Mouse (Mus musculus): ENCODE measurements around the gene Gm49711. TPM values are rescaled to one million over a fixed set of nuclear protein-coding genes. Genes with fewer than 3 reads are reported as not detected.

The Gm49711 gene
- polyA plus RNA-seq (2014; fragmentation: Nextera tagmentation; extraction: Ambion mirVana) = 0.74 and 1.3 TPM in 2 replicates

DNA sequence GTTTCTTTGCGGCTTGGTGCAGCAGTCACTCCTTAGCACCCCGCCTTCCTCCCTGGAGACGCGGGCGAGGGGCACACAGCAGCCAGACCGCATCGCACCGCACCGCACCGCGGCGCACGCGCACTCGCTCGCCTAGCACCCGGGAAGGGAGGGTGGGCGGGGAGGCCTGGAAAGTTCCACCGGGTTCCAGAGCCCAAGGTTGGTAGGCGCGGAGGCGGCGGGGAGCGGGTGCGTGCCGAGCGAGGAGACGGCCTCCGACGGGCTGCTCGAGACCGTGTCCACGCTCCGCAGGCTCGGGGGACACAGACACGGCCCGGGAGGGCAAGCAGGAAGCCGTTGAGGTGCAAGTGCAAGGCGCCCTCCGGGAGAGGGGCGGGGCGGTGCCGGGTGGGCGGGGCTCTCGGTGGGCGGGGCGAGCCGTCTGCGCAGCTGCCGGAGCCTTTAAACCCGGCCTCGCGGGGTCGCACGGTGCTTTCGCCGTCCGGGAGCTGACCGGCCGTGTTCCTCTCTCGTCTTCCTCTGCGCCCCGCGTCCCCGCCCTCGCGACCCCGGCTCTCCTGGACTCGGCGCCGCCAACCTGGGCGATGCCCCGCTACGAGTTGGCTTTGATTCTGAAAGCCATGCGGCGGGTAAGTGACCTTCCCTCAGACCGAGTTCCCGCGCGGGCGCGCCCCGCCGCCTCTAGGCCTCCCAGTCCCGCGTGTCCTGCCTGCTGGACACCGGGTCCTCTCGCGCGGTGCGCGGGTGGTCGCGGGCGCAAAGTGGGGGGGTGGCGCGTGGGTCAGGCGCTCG lies at the start of gene Gm49711, which contains the start of the genes Mrps6 and Slc5a3:
Gene Gm49711 (plus strand): TSS at position 465 of the 792 bp plus-strand sequence.
Gene Mrps6 (plus strand): TSS at position 419 of the 792 bp plus-strand sequence.
Gene Slc5a3 (plus strand): TSS at position 471 of the 792 bp plus-strand sequence.
- Histone ChIP-seq H3K9ac (replicated peaks; ENCODE audit: low read length) (peak within 1 kb of the TSS; percentile 78), H3K4me2 (ENCODE audit: low read length) (peak within 1 kb of the TSS; percentile 84), H3K4me1 (ENCODE audit: control insufficient read depth, insufficient read depth, low read length) (peaks cover 21% of the 10 kb centered on the region), H3K27me3 (ENCODE audit: control insufficient read depth, insufficient read depth, low read length) (no peaks in the 10 kb centered on the region), H3K4me3 (replicated peaks; ENCODE audit: low read depth, low read length) (peak within 1 kb of the TSS; percentile 88), H3K9me3 (ENCODE audit: control insufficient read depth, low read length) (0 out of 2 replicates have a peak, but pooled peaks cover 4% of the 10 kb centered on the region), H3K27ac (replicated peaks; ENCODE audit: low read depth, low read length) (peak within 1 kb of the TSS; percentile 85), H3K36me3 (ENCODE audit: control insufficient read depth, insufficient read depth, low read length) (peaks cover 10% of the 10 kb centered on the region)
- WGBS = under 1% methylated on average over 95 of the region's 99 CpGs
- DNase-seq (peak; percentile 94), ATAC-seq (ENCODE audit: low FRiP score, low TSS enrichment) (peak; percentile 91)

DNA sequence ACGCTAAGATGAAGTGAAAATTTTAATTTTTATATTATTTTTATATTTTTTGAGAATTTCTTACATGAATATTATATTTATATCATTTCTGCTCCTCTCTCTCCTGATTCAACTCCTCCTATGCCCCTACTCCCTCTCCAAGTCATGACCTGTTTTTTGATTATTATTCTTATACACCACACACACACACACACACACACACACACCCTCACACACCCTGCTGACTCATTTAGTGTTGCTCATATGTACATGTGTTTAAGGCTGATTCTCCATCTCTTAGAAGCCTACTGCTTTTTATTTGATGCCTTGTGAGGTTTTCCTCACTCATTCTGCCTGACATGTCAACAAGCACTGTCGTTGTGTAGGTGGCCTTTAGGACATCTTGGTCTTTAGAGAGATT lies 48.5 kb upstream of the Gm49711 start:
- WGBS = 88% methylated on average over 2 of the region's 2 CpGs
- no peaks in the 10 kb centered on the region for H3K27me3 ChIP-seq (ENCODE audit: control insufficient read depth, insufficient read depth, low read length)
- no peak overlapping the region for H3K9ac ChIP-seq (replicated peaks; ENCODE audit: low read length)
- no peaks in the 10 kb centered on the region for H3K36me3 ChIP-seq (ENCODE audit: control insufficient read depth, insufficient read depth, low read length)
- ATAC-seq (ENCODE audit: low FRiP score, low TSS enrichment) = no peak
- H3K4me2 ChIP-seq (ENCODE audit: low read length) = no peak overlapping the region
- H3K27ac ChIP-seq (replicated peaks; ENCODE audit: low read depth, low read length) = no peak overlapping the region
- H3K4me3 ChIP-seq (replicated peaks; ENCODE audit: low read depth, low read length) = no peak overlapping the region
- no peak for DNase-seq
- no peaks in the 10 kb centered on the region for H3K4me1 ChIP-seq (ENCODE audit: control insufficient read depth, insufficient read depth, low read length)
- no peaks in the 10 kb centered on the region for H3K9me3 ChIP-seq (ENCODE audit: control insufficient read depth, low read length)

GRCm38 (mm10) chr16:92016792-92017191 lies 41.3 kb upstream of the Gm49711 start:
- Histone ChIP-seq H3K27ac (replicated peaks; ENCODE audit: low read depth, low read length) (no peak overlapping the region), H3K4me3 (replicated peaks; ENCODE audit: low read depth, low read length) (no peak overlapping the region), H3K4me1 (ENCODE audit: control insufficient read depth, insufficient read depth, low read length) (0 out of 2 replicates have a peak, but pooled peaks cover 4% of the 10 kb centered on the region), H3K4me2 (ENCODE audit: low read length) (no peak overlapping the region), H3K36me3 (ENCODE audit: control insufficient read depth, insufficient read depth, low read length) (no peaks in the 10 kb centered on the region), H3K27me3 (ENCODE audit: control insufficient read depth, insufficient read depth, low read length) (no peaks in the 10 kb centered on the region), H3K9ac (replicated peaks; ENCODE audit: low read length) (no peak overlapping the region), H3K9me3 (ENCODE audit: control insufficient read depth, low read length) (no peaks in the 10 kb centered on the region)
- ATAC-seq (ENCODE audit: low FRiP score, low TSS enrichment) (no peak), DNase-seq (no peak)
- WGBS = 93% methylated on average over 8 of the region's 8 CpGs

- H3K9me3 ChIP-seq (ENCODE audit: control insufficient read depth, low read length) = no peaks in the 10 kb centered on the region
- no peaks in the 10 kb centered on the region for H3K27me3 ChIP-seq (ENCODE audit: control insufficient read depth, insufficient read depth, low read length)
- H3K4me1 ChIP-seq (ENCODE audit: control insufficient read depth, insufficient read depth, low read length) = 0 out of 2 replicates have a peak, but pooled peaks cover 4% of the 10 kb centered on the region
- H3K36me3 ChIP-seq (ENCODE audit: control insufficient read depth, insufficient read depth, low read length) = no peaks in the 10 kb centered on the region
- peak overlapping the region; percentile 54 for H3K9ac ChIP-seq (replicated peaks; ENCODE audit: low read length)
- DNase-seq = peak; percentile 69
- H3K4me3 ChIP-seq (replicated peaks; ENCODE audit: low read depth, low read length) = peak overlapping the region; percentile 34
- ATAC-seq (ENCODE audit: low FRiP score, low TSS enrichment) = peak; percentile 60; the same call in 1 of the 2 replicates
- H3K4me2 ChIP-seq (ENCODE audit: low read length) = peak overlapping the region; percentile 64
- peak overlapping the region; percentile 68 for H3K27ac ChIP-seq (replicated peaks; ENCODE audit: low read depth, low read length)
- 6% methylated on average over 26 of the region's 26 CpGs for WGBS
Observed at GRCm38 (mm10) chr16:92019141-92020118, 38.7 kb upstream of the Gm49711 start.

DNA sequence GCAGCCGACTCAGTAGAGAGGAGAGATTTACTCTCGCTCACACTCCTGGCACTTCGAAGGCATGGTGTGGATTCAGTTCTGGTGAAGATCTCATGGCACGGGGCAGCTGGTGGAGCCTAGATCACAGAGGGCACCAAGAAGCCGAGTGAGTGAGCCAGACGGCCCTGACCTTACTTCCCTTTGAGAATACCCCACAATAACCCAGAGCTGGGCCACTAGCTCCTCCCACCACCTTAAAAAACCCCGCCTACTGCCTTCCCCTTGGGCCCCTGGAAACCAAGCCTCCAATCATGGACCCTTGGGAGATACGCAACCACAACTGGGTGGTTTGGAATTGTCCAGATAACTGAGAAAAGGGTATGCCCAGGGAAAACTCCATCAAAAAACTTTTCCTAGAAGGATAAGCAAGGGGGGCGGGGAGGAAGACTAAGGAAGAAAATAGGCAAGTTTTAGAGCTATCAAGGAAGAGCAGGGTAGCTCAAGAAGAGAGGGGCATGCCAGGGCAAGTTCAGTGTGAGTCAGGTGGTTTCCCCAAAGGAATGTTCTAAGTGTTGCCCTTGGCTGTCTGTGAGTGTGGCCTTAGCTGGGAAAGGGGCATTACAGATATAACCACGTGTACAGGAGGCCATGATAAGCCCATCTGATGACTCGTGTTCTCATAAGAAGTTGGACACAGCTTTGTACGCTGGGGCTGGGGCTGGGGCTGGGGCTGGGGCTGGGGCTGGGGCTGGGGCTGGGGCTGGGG lies 36.3 kb upstream of the Gm49711 start:
- Histone ChIP-seq H3K9ac (replicated peaks; ENCODE audit: low read length) (no peak overlapping the region), H3K4me3 (replicated peaks; ENCODE audit: low read depth, low read length) (no peak overlapping the region), H3K4me1 (ENCODE audit: control insufficient read depth, insufficient read depth, low read length) (0 out of 2 replicates have a peak, but pooled peaks cover 4% of the 10 kb centered on the region), H3K27me3 (ENCODE audit: control insufficient read depth, insufficient read depth, low read length) (no peaks in the 10 kb centered on the region), H3K9me3 (ENCODE audit: control insufficient read depth, low read length) (no peaks in the 10 kb centered on the region), H3K27ac (replicated peaks; ENCODE audit: low read depth, low read length) (no peak overlapping the region), H3K36me3 (ENCODE audit: control insufficient read depth, insufficient read depth, low read length) (no peaks in the 10 kb centered on the region), H3K4me2 (ENCODE audit: low read length) (no peak overlapping the region)
- no peak for ATAC-seq (ENCODE audit: low FRiP score, low TSS enrichment)
- DNase-seq = no peak
- 87% methylated on average over 12 of the region's 12 CpGs for WGBS

- no peaks in the 10 kb centered on the region for H3K9me3 ChIP-seq (ENCODE audit: control insufficient read depth, low read length)
- no peak for DNase-seq
- H3K9ac ChIP-seq (replicated peaks; ENCODE audit: low read length) = no peak overlapping the region
- 80% methylated on average over 20 of the region's 20 CpGs for WGBS
- no peaks in the 10 kb centered on the region for H3K27me3 ChIP-seq (ENCODE audit: control insufficient read depth, insufficient read depth, low read length)
- ATAC-seq (ENCODE audit: low FRiP score, low TSS enrichment) = no peak
- no peak overlapping the region for H3K27ac ChIP-seq (replicated peaks; ENCODE audit: low read depth, low read length)
- H3K4me2 ChIP-seq (ENCODE audit: low read length) = no peak overlapping the region
- H3K36me3 ChIP-seq (ENCODE audit: control insufficient read depth, insufficient read depth, low read length) = no peaks in the 10 kb centered on the region
- no peak overlapping the region for H3K4me3 ChIP-seq (replicated peaks; ENCODE audit: low read depth, low read length)
- H3K4me1 ChIP-seq (ENCODE audit: control insufficient read depth, insufficient read depth, low read length) = 0 out of 2 replicates have a peak, but pooled peaks cover 4% of the 10 kb centered on the region
Observed at GRCm38 (mm10) chr16:92022494-92023283, 35.4 kb upstream of the Gm49711 start.

- ATAC-seq (ENCODE audit: low FRiP score, low TSS enrichment) = no peak
- DNase-seq = no peak
- no peak overlapping the region for H3K4me3 ChIP-seq (replicated peaks; ENCODE audit: low read depth, low read length)
- no peak overlapping the region for H3K9ac ChIP-seq (replicated peaks; ENCODE audit: low read length)
- WGBS = 83% methylated on average over 3 of the region's 3 CpGs
- H3K4me1 ChIP-seq (ENCODE audit: control insufficient read depth, insufficient read depth, low read length) = no peaks in the 10 kb centered on the region
- no peaks in the 10 kb centered on the region for H3K36me3 ChIP-seq (ENCODE audit: control insufficient read depth, insufficient read depth, low read length)
- H3K27me3 ChIP-seq (ENCODE audit: control insufficient read depth, insufficient read depth, low read length) = no peaks in the 10 kb centered on the region
- no peak overlapping the region for H3K4me2 ChIP-seq (ENCODE audit: low read length)
- H3K9me3 ChIP-seq (ENCODE audit: control insufficient read depth, low read length) = no peaks in the 10 kb centered on the region
- H3K27ac ChIP-seq (replicated peaks; ENCODE audit: low read depth, low read length) = no peak overlapping the region
Observed at GRCm38 (mm10) chr16:92033286-92033685, 24.8 kb upstream of the Gm49711 start.

All from midbrain, embryonic 14.5 days (tissue).